Mouse (Mus musculus): ENCODE measurements around the gene Ppard. TPM values are rescaled to one million over a fixed set of nuclear protein-coding genes. Genes with fewer than 3 reads are reported as not detected.

The Ppard gene
- total RNA-seq, 2 experiments from 2014 or later, result 34.3 to 37.6 TPM

DNA sequence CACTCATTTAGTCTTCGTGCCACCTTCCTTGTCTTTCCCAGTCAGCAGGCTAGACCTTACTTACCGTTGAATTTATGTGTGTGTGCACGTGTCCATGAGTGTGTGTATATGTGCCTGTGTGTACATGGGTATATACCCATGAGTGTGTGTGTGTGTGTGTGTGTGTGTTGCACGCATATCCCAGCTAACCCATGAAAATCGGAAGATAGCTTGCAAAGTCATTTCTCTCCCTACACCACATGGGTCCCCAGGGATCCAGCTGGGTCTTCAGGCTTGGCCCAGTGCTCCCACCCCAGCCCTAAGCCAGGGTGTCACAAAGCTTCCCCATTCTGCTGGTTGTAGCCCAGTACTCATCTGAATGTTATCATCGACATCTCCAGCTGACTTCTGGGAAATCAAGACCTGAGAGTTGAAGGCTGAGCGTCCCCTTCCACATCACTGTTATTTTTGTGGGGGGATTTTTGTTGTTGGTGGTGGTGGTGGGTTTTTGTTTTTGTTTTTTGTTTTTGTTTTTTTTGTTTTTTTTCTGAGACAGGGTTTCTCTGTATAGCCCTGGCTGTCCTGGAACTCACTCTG is 49.5 kb downstream of the Ppard start:
- DNase-seq (ENCODE audit: low spot score in 2 of 2), result no peak

- DNase-seq (ENCODE audit: low spot score in 2 of 2), result no peak
These were observed 50.7 kb downstream of the Ppard start for GRCm38 (mm10) chr17:28283199-28283598.

GRCm38 (mm10) chr17:28286133-28286532 is 53.6 kb downstream of the Ppard start:
- DNase-seq (ENCODE audit: low spot score in 2 of 2), result no peak

- DNase-seq (ENCODE audit: low spot score in 2 of 2), result no peak
These were observed 54.5 kb downstream of the Ppard start for GRCm38 (mm10) chr17:28286964-28287363.

DNA sequence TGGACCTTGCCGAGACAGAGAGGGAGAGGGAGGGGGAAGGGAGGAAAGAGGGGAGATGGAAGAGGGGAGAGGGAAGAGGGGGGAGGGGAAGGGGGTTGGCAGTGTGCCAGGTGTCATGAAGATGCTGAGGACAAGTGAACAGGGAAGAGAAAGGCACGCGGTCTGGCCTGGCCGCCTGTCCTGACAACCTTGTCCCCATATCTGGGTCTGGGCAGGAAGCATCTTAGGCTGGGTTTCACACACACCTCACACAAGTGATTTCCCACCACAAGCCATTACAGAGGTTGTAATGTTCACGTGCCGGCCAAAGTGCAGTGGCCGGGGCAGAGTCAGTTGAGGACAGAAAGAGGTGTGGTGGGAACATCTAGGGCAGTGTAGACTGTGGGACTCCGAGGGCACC is 55.1 kb downstream of the Ppard start:
- no peak for DNase-seq (ENCODE audit: low spot score in 2 of 2)

GRCm38 (mm10) chr17:28287980-28288379 is 55.5 kb downstream of the Ppard start:
- DNase-seq (ENCODE audit: low spot score in 2 of 2), result no peak

DNA sequence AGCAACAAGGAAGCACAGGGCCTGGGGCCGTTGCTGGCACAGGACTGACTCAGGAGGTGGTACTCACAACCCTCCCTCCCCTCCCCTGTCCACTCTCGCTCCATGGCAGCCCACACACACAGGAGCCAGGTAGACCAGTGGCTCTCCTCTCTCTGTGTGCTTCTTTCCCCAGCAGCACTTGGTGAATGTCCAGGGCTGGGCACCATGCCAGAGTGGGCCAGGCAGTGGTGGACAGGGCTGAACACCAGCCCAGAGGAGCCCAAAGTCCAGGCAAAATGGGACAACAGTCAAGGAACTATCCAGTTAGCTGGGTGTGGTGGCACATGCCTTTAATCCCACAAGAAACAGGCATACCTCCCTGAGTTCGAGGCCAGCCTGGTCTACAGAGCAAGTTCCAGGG is 57.8 kb downstream of the Ppard start:
- peak in 1 of 2 experiments; percentile 69 for DNase-seq (ENCODE audit: low spot score in 2 of 2)

DNA sequence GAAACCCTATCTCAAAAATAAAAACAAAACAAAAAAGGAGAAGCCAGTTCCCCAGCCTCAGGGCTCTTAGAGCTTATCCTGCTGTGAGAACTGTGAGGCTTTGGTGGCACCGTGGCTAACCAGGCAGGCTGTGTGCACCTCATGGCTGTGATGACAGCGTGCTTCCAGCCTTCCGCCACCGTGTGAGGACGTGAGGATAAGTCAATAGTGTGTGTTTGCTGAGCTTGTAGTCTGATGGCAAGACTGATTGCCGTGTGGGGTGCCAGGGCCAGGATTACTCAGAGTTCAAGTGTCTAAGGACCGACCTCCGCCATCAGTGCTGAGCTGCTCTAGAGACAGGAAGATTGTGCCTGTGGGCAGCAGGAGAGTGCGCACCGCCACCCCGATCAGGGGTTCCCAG is 58.2 kb downstream of the Ppard start:
- no peak for DNase-seq (ENCODE audit: low spot score in 2 of 2)

- DNase-seq (ENCODE audit: low spot score in 2 of 2), result no peak
These were observed 58.8 kb downstream of the Ppard start for GRCm38 (mm10) chr17:28291346-28291745.

GRCm38 (mm10) chr17:28293716-28294115 is 61.2 kb downstream of the Ppard start:
- no peak for DNase-seq (ENCODE audit: low spot score in 2 of 2)

- no peak for DNase-seq (ENCODE audit: low spot score in 2 of 2)
These were observed 62.2 kb downstream of the Ppard start for GRCm38 (mm10) chr17:28294449-28295333.

GRCm38 (mm10) chr17:28298888-28299287 is 66.4 kb downstream of the Ppard start:
- DNase-seq (ENCODE audit: low spot score in 2 of 2), result no peak

GRCm38 (mm10) chr17:28299669-28300320 is 67.3 kb downstream of the Ppard start:
- DNase-seq (ENCODE audit: low spot score in 2 of 2), result no peak

- no peak for DNase-seq (ENCODE audit: low spot score in 2 of 2)
These were observed 67.8 kb downstream of the Ppard start for GRCm38 (mm10) chr17:28300323-28300722.

GRCm38 (mm10) chr17:28300850-28301249 is 68.3 kb downstream of the Ppard start:
- DNase-seq (ENCODE audit: low spot score in 2 of 2), result no peak

DNA sequence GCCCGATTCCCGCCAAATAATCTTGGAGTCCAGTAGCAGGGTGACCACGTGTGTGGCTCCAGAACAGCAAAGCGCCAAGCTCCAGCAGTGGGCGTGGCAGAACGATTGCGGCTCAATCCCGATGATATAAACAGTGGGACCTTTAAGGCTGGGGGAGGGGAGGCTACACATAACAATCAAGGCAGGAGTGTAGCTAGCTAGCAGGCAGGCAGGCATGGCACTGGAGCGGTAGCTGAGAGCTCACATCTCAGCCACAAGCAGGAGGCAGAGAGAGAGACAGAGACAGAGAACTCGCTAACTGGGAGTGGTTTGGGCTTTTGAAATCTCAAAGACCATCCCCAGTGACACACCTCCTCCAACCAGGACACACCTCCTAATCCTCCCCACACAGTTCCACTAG is 72.7 kb downstream of the Ppard start:
- DNase-seq (ENCODE audit: low spot score in 2 of 2), result no peak

DNA sequence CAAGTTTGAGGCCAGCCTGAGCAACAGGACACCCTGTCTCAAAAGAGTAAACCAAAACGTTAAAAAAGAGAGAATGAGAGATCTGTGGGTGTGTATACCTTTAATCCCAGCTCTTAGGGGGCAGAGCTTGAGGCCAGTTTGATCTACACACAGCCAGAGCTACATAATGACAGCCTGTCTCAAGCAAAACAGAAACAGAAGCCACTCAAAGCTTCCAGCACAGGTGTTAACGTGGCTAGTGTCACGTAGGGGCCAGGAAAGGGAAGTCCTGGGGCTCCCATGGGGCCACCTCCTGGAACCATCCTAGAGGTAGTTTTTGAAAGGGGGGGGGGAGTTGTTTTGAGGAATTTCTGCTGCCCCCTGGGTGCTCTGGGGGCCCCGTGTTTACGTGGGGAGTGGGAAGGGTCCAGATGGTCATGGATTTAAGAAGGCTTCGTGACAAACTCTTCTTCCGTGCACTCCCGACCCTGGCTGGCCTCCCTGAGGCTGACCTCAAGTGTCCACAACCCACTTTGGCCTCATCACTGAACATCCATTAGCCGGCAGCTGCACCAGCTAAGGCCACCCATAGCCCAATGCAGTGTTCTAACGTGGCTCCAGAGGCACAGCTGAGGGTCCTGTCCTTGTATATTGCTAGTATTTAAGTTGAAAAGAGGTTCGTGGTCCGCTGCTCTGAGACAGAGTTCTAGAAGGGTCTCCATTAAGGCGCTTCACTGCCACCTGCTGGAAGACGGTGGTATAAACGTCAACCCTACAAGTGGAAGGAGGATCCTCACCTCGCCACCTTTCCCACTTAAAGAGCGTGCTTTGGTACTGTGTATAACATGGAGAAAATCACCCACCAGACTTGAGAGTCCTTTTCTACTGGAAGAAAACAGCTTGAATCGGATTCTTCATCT is 76.0 kb downstream of the Ppard start:
- peak; percentile 78 to 89 for DNase-seq (ENCODE audit: low spot score in 2 of 2)

- no peak for DNase-seq (ENCODE audit: low spot score in 2 of 2)
These were observed 78.3 kb downstream of the Ppard start for GRCm38 (mm10) chr17:28310831-28311230.

DNA sequence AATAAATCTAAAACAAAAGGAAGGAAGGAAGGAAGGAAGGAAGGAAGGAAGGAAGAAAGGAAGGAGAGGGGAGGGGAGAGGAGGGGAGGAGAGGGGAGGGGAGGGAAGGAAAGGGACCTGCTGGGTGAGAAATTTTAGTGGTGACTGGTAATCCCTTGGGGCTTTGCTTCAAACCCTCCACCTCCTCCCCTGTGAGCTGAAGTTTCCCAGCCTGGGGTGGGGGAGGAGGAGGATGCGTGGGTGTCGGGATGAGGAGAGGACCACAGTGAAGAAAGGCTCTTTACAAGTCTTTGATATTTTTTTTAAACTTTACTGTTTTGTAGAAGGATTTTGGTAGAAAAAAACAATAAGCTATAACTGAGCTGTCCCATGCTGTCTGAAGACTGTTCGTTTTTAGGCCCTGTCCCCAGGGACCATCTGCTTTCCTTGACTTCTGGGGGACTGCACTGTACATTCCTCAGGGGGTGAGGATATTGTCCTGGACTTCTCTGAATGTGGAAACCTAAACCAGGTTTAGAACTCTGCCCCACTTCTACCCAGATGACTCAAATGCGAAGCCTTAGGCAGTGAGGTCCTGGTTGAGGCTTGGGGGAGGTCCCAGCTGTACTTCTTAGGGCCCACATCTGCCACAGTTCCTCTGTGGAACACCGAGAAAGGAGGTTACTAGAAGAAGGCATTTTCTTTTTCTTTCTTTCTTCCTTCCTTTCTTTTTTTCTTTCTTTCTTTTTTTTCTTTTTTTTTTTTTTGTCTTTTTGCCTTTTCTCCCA is 79.0 kb downstream of the Ppard start:
- DNase-seq (ENCODE audit: low spot score in 2 of 2), result no peak

All from gastrocnemius, postnatal 4 days (tissue).